ENCODE assay signal across 1 mouse cellular context in the genomic region with DNA sequence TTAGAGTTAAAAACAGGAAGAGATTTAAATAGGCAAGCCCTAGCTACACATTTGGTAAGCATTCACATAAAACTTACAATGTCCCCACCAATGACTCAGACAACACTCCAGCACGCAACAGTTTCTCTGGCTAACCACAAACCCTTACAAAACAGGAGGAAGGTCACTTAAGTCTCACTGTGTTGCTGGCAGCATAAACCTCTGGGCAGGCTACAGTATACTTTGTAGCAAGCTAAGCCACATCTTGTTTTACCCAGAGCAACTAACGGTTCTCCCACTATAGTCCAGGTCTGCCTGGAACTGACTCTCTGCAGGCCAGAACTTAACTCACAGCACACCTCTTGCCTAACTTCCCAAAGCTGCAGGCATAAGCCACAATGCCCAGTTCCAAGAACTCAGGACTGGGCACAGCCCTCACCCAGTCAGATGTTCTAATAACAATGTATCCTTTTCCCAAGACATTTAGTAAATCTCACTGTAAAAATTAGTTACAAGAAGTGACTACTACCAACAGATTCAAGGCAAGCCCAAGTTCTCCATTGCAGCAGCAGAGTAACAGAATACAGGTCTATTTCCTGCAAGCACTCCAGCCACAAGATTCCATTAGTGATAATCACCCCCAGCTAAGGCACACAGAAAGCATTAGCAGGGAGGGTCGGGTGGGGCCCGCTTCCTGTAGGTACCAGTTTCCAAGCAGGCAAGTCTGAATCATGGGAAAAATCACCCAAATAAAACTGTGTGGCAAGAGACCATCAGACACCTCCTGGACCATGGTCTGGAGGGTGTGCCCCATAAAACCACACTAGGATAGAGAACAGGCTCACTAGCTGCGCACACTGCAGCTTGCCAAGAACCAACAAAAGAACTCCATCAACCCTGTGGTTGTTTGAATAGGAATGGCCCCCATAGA.
TF ChIP-seq lines count a peak whose summit lies in the region.

No protein-coding gene starts in this region.

TF ChIP-seq in CH12.LX, 34 proteins besides CTCF, POLR2A, EP300 and RAD21 (continued from another document):
- no peak for TF ChIP-seq MAX (IDR thresholded peaks at IDR 0.05; ENCODE audit: low read length)
- TF ChIP-seq GABPA (IDR thresholded peaks at IDR 0.05; ENCODE audit: insufficient replicate concordance, low read depth, low read length) = no peak
- TF ChIP-seq CHD1 (IDR thresholded peaks at IDR 0.05; ENCODE audit: low read depth, low read length) = no peak
